Mouse (Mus musculus) forebrain, embryonic 16.5 days (tissue): ENCODE measurements around the gene Palm2. TPM values are rescaled to one million over a fixed set of nuclear protein-coding genes. Genes with fewer than 3 reads are reported as not detected.

Experiments used
- ATAC-seq: fragments of 200-750 bp; cut with Nextera tagmentation; 2 replicates; pipeline ENCODE4 v1.8.0; 2017; ENCODE audit warnings: mild to moderate bottlenecking, moderate library complexity
- H3K27ac ChIP-seq: fragments of 300-500 bp; sonication (generic); 2 replicates; pipeline ENCODE4 v1.5.1; 2014; ENCODE audit warnings: low read length, control low read depth
- H3K27me3 ChIP-seq: fragments of 300-500 bp; sonication (generic); replicated peaks from 2 replicates; pipeline ENCODE4 v1.6.1; 2014; ENCODE audit warnings: low read length; ENCODE audit not compliant: control insufficient read depth, insufficient read depth
- H3K36me3 ChIP-seq: fragments of 300-500 bp; sonication (generic); 2 replicates; pipeline ENCODE4 v1.6.1; 2014; ENCODE audit not compliant: control insufficient read depth, insufficient read depth
- H3K4me1 ChIP-seq: fragments of 300-500 bp; sonication (generic); replicated peaks from 2 replicates; pipeline ENCODE4 v1.6.1; 2014; ENCODE audit warnings: low read length; ENCODE audit not compliant: control insufficient read depth, insufficient read depth
- H3K4me2 ChIP-seq: fragments of 300-500 bp; sonication (generic); 2 replicates; pipeline ENCODE4 v1.6.1; 2014; ENCODE audit warnings: mild to moderate bottlenecking, low read length, control low read depth
- H3K4me3 ChIP-seq: fragments of 300-500 bp; sonication (generic); replicated peaks from 2 replicates; pipeline ENCODE4 v1.5.1; 2014; ENCODE audit warnings: mild to moderate bottlenecking, low read length, control low read depth
- H3K9ac ChIP-seq: fragments of 300-500 bp; sonication (generic); replicated peaks from 2 replicates; pipeline ENCODE4 v1.6.1; 2014; ENCODE audit warnings: low read depth, low read length, control low read depth
- H3K9me3 ChIP-seq: fragments of 300-500 bp; sonication (generic); 2 replicates; pipeline ENCODE4 v1.6.1; 2016; ENCODE audit warnings: low read length; ENCODE audit not compliant: control insufficient read depth
- WGBS: fragments of 180-500 bp; shearing (Covaris S2); extraction: QIAGEN DNeasy Blood & Tissue Kit; methylation state at CpG from one replicate; pipeline ENCODE4 v1.1.7; 2014; 5-methylcytosine and 5-hydroxymethylcytosine counted together
- polyA plus RNA-seq: library from polyadenylated mRNA; unstranded; fragments of >200 nt; fragmentation: Nextera tagmentation; extraction: Ambion mirVana; gene quantifications from 2 replicates; pipeline ENCODE4 v1.2.1, GENCODE M21; 2015

Palm2 gene
- polyA plus RNA-seq, 1 experiment from 2014 or later = 14.2 TPM

DNA sequence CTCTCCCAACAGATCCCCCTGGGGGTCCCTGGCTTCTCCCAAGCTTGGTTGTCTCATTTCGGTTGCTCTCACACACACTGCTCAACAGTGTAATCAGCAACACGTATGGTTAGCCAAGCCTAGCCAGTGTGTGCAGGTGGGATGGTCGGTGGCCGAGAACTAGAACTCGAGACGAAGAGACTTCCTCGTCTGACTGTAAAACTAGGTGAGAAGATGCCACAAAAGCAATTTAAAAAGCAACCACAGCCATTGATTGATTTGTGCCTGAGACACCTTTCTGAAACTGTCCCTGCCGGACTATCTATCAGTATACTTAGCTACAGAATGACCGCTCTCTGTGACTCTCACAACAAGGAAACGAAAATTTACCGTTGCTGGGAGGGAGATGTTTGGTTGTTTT lies 321.0 kb downstream of the Palm2 start:
- Histone ChIP-seq H3K9ac (no peak overlapping the region), H3K4me1 (no peaks in the 10 kb centered on the region), H3K4me2 (no peak overlapping the region), H3K4me3 (no peak overlapping the region), H3K36me3 (no peaks in the 10 kb centered on the region), H3K27me3 (no peaks in the 10 kb centered on the region), H3K27ac (no peak overlapping the region), H3K9me3 (no peaks in the 10 kb centered on the region)
- 89% methylated on average over 11 of the region's 11 CpGs for WGBS
- ATAC-seq = no peak

DNA sequence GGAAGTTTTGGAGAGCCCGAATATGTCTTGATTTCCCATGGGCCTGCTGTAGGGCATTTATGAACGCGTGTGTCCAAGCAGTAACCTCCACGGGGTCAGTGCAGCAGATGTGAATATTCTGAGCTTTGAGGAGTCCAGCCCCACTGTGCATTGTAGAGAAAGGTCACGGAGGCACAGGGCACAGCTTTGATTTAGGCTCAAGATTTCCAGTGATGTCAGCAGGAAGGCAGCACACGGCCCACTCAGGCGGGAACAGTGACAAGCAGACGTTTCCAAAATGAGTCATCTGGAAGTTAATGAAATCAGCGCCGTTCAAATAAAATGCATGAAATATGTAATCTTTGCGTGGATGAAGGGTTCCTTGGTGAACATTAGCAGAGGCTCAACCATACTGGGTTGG lies 323.9 kb downstream of the Palm2 start:
- H3K4me3 ChIP-seq = no peak overlapping the region
- no peaks in the 10 kb centered on the region for H3K4me1 ChIP-seq
- 82% methylated on average over 11 of the region's 11 CpGs for WGBS
- H3K9ac ChIP-seq = no peak overlapping the region
- no peak overlapping the region for H3K27ac ChIP-seq
- H3K36me3 ChIP-seq = no peaks in the 10 kb centered on the region
- H3K4me2 ChIP-seq = no peak overlapping the region
- ATAC-seq = no peak
- H3K9me3 ChIP-seq = no peaks in the 10 kb centered on the region
- no peaks in the 10 kb centered on the region for H3K27me3 ChIP-seq

Other genes with a start within 250 kb of the Palm2 start
- gene Ptpn3, start 132.4 kb upstream of the Palm2 start, polyA plus RNA-seq = 1.3 and 2.6 TPM in 2 replicates
- 6.4 and 7.6 TPM in 2 replicates for gene Pakap, start 133.9 kb downstream of the Palm2 start, polyA plus RNA-seq